Comparison of ENCODE assay signal across 18 mouse cellular contexts in the genomic region with DNA sequence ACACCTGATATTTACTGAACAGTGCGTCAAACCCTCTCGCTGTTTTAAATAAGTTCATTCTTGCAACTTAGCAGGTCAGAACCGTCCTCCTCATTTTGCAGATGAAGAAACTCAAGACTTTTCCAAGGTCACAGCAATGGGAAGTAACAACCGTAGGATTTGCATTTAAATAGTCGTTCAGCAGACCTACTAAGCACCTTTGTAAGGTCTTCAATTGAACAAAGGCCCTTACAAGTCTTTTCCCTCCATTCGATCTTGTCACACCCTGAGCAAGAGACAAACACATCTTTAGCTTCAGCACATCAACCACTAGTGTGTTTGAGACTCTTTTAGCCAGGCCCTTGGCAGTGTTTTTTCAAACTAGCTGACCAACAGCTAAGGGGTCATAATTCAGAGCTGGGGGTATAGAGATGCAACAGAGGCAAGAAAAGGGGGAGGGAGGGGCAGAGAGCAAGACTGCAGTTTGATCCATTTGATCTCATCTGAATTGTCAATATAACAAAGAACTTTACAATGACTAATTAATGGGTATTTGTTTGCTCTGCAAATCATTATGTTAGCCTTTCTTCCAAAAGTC.
"Had no signal": no experiment of that assay in that cellular context is flagged by ENCODE, and none has a peak within 500 bp of the region (broad histone marks: within the 10 kb centered on the region; RNA-seq: fewer than 3 reads in every experiment).

No protein-coding gene starts in this region.

- H3K27ac ChIP-seq: liver, embryonic 15.5 days; neural tube, embryonic 15.5 days; stomach, embryonic 15.5 days had no signal

- DNase-seq: kidney, adult 18-20 months; kidney, postnatal 10 days; kidney, postnatal 4 days; left cerebral cortex, postnatal 4 days; lung, adult 2 months; lung, postnatal 36 days; right cerebral cortex, adult 18-20 months; right cerebral cortex, postnatal 4 days; spleen, adult 18-20 months; thymus, adult 2 months; thymus, postnatal 36 days had no signal

- H3K36me3 ChIP-seq: liver, embryonic 15.5 days; midbrain, embryonic 10.5 days; neural tube, embryonic 15.5 days; stomach, embryonic 15.5 days had no signal

- H3K9ac ChIP-seq: liver, embryonic 15.5 days; stomach, embryonic 15.5 days had no signal

- H3K27me3 ChIP-seq: limb, embryonic 13.5 days; neural tube, embryonic 15.5 days; stomach, embryonic 15.5 days had no signal

- H3K9me3 ChIP-seq: limb, embryonic 13.5 days; liver, embryonic 15.5 days; midbrain, embryonic 10.5 days; neural tube, embryonic 15.5 days; stomach, embryonic 15.5 days had no signal

- ATAC-seq: lung, postnatal 0 days; midbrain, embryonic 16.5 days had no signal
